Mouse (Mus musculus) embryonic facial prominence, embryonic 14.5 days (tissue): ENCODE measurements around the gene Sfn. TPM values are rescaled to one million over a fixed set of nuclear protein-coding genes. Genes with fewer than 3 reads are reported as not detected.

ENCODE experiments used
- ATAC-seq: fragments of 200-750 bp; cut with Nextera tagmentation; 2 replicates; pipeline ENCODE4 v1.8.0; 2017; ENCODE audit warnings: low read depth, moderate number of reproducible peaks, moderate TSS enrichment
- DNase-seq: peaks from one replicate; pipeline ENCODE4 v3.0.0-alpha.2; 2015; ENCODE audit warnings: low spot score
- H3K27ac ChIP-seq: fragments of 300-500 bp; sonication (generic); replicated peaks from 2 replicates; pipeline ENCODE4 v1.5.1; 2014; ENCODE audit warnings: low read depth, mild to moderate bottlenecking, low read length, moderate library complexity
- H3K27me3 ChIP-seq: fragments of 300-500 bp; sonication (generic); replicated peaks from 2 replicates; pipeline ENCODE4 v1.6.1; 2014; ENCODE audit warnings: low read length; ENCODE audit not compliant: control insufficient read depth, insufficient read depth
- H3K36me3 ChIP-seq: fragments of 300-500 bp; sonication (generic); 2 replicates; pipeline ENCODE4 v1.6.1; 2014; ENCODE audit warnings: low read length, mixed read lengths; ENCODE audit not compliant: control insufficient read depth, insufficient read depth
- H3K4me1 ChIP-seq: fragments of 300-500 bp; sonication (generic); 2 replicates; pipeline ENCODE4 v1.6.1; 2014; ENCODE audit warnings: antibody characterized with exemption, low read length; ENCODE audit not compliant: control insufficient read depth, insufficient read depth
- H3K4me2 ChIP-seq: fragments of 300-500 bp; sonication (generic); 2 replicates; pipeline ENCODE4 v1.6.1; 2014; ENCODE audit warnings: low read depth, mild to moderate bottlenecking, low read length, moderate library complexity, mixed read lengths
- H3K4me3 ChIP-seq: fragments of 300-500 bp; sonication (generic); 2 replicates; pipeline ENCODE4 v1.5.1; 2014; ENCODE audit warnings: low read depth, mild to moderate bottlenecking, low read length
- H3K9ac ChIP-seq: fragments of 300-500 bp; sonication (generic); 2 replicates; pipeline ENCODE4 v1.6.1; 2014; ENCODE audit warnings: low read depth, mild to moderate bottlenecking, low read length, moderate library complexity, mixed read lengths
- H3K9me3 ChIP-seq: fragments of 300-500 bp; sonication (generic); 2 replicates; pipeline ENCODE4 v1.6.1; 2016; ENCODE audit warnings: low read length; ENCODE audit not compliant: control insufficient read depth
- WGBS: fragments of 180-500 bp; shearing (Covaris S2); extraction: QIAGEN DNeasy Blood & Tissue Kit; methylation state at CpG from one replicate; pipeline ENCODE4 v1.1.7; 2014; 5-methylcytosine and 5-hydroxymethylcytosine counted together
- polyA plus RNA-seq: library from polyadenylated mRNA; unstranded; fragments of >200 nt; fragmentation: Nextera tagmentation; extraction: Ambion mirVana; gene quantifications from 2 replicates; pipeline ENCODE4 v1.2.1, GENCODE M21; 2014

Gene Sfn
- polyA plus RNA-seq, 1 experiment from 2014 or later = 129 TPM

DNA sequence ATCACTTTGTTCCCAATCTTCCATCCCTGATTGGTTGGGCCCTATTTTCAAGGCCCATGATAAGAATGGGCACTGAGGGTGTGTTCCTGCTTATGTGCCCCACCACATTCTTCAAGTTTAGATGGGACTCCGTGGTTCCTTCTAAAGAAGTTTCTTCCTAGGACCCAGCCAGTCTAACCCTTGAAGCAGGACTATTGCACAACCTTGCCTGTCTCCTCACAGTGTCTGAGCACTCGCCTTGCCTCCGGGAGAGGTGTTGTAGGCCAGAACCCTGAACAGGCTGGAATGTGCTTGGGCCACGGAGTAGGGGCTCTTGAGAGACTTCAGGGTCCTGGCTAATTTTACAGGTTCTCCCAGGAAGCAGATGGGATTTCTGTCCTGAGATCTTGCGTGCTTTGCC is 1.1 kb upstream of the Sfn start:
- Histone ChIP-seq H3K9ac (no peak overlapping the region), H3K27me3 (peaks cover 35% of the 10 kb centered on the region), H3K27ac (no peak overlapping the region), H3K4me2 (no peak overlapping the region), H3K4me3 (no peak overlapping the region), H3K9me3 (no peaks in the 10 kb centered on the region), H3K4me1 (peaks cover 7% of the 10 kb centered on the region; the same call in 1 of the 2 replicates), H3K36me3 (peaks cover 37% of the 10 kb centered on the region; the same call in 1 of the 2 replicates)
- ATAC-seq = no peak
- DNase-seq = no peak
- WGBS = 87% methylated on average over 5 of the region's 5 CpGs

- Histone ChIP-seq H3K36me3 (peaks cover 15% of the 10 kb centered on the region; the same call in 1 of the 2 replicates), H3K27me3 (peaks cover 37% of the 10 kb centered on the region), H3K4me1 (peaks cover 7% of the 10 kb centered on the region; the same call in 1 of the 2 replicates), H3K27ac (peak overlapping the region; percentile 57), H3K4me3 (peak overlapping the region; percentile 55), H3K9me3 (no peaks in the 10 kb centered on the region), H3K9ac (peak overlapping the region; percentile 55), H3K4me2 (peak overlapping the region; percentile 83)
- DNase-seq = no peak
- 13% methylated on average over 9 of the region's 9 CpGs for WGBS
- no peak for ATAC-seq
These were observed 1.7 kb downstream of the Sfn start for GRCm38 (mm10) chr4:133600306-133600705.

DNA sequence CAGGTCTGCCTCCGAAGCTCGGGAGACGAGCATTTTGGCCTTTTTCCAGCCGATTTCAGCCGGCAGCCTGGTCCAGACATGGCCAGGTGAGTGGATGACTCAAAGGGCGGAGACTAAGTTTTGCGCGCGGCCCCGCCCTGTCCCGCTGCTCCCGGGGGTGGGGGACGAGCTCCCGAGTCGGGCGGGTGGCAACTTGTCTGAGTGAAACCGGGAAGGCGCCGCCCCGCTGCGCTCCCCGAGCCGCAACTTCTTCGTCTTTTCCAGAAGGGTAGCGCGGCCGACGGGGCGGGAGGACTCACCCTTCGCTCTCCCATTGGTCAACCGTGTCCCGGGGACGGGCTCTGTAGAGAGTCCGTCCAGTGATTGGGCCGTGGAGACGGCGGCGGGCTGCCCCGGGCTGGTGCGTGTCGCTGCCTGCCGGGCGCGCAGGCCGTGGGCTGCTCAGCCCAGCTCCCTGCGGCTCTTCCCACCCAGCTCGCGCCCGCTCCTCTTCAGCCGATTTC is 2.3 kb downstream of the Sfn start:
- peak; percentile 96 for DNase-seq
- peak overlapping the region; percentile 83 for H3K4me2 ChIP-seq
- peak overlapping the region; percentile 55 for H3K4me3 ChIP-seq
- peaks cover 37% of the 10 kb centered on the region for H3K27me3 ChIP-seq
- peaks cover 7% of the 10 kb centered on the region; the same call in 1 of the 2 replicates for H3K4me1 ChIP-seq
- under 1% methylated on average over 32 of the region's 50 CpGs for WGBS
- peaks cover 8% of the 10 kb centered on the region; the same call in 1 of the 2 replicates for H3K36me3 ChIP-seq
- H3K9ac ChIP-seq = peak overlapping the region; percentile 63
- peak overlapping the region; percentile 70 for H3K27ac ChIP-seq
- peak; percentile 96 for ATAC-seq
- H3K9me3 ChIP-seq = no peaks in the 10 kb centered on the region

GRCm38 (mm10) chr4:133599116-133599515 is 2.9 kb downstream of the Sfn start:
- WGBS = 29% methylated on average over 7 of the region's 7 CpGs
- no peaks in the 10 kb centered on the region for H3K9me3 ChIP-seq
- H3K27me3 ChIP-seq = peaks cover 37% of the 10 kb centered on the region
- peaks cover 7% of the 10 kb centered on the region; the same call in 1 of the 2 replicates for H3K4me1 ChIP-seq
- peak overlapping the region; percentile 70 for H3K27ac ChIP-seq
- ATAC-seq (no peak), DNase-seq (no peak)
- peak overlapping the region; percentile 55 for H3K4me3 ChIP-seq
- peaks cover 6% of the 10 kb centered on the region; the same call in 1 of the 2 replicates for H3K36me3 ChIP-seq
- H3K9ac ChIP-seq = peak overlapping the region; percentile 63
- peak overlapping the region; percentile 83 for H3K4me2 ChIP-seq

DNA sequence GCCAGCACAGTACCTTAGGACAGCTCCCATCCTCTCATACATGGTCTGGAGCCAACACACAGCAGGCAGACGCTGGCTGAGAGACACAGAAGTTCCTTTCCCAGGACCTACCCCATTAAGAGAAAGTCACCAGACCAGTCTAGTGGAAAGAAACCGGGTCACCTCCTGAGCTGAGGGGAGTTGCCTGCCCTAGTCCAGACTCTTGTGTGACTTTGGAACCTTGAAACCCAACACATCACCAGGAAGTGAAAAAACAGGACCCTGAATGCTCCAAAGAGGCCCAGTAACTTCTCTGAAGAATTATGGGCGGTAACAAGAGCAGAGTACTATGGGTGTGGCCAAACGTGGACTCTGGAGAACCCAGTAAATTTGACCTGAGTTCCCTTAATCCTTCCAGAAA is 3.4 kb downstream of the Sfn start:
- H3K9ac ChIP-seq = no peak overlapping the region
- 41% methylated on average over 4 of the region's 4 CpGs for WGBS
- H3K36me3 ChIP-seq = 0 out of 2 replicates have a peak, but pooled peaks cover 1% of the 10 kb centered on the region
- H3K4me3 ChIP-seq = peak overlapping the region; percentile 55; the same call in 1 of the 2 replicates
- DNase-seq (peak; percentile 41), ATAC-seq (no peak)
- H3K4me1 ChIP-seq = peaks cover 7% of the 10 kb centered on the region; the same call in 1 of the 2 replicates
- H3K27me3 ChIP-seq = peaks cover 37% of the 10 kb centered on the region
- 0 out of 2 replicates have a peak overlapping the region, but pooled peaks have one; percentile 83 for H3K4me2 ChIP-seq
- H3K27ac ChIP-seq = peak overlapping the region; percentile 70
- H3K9me3 ChIP-seq = no peaks in the 10 kb centered on the region

- no peak overlapping the region for H3K4me3 ChIP-seq
- no peaks in the 10 kb centered on the region for H3K9me3 ChIP-seq
- no peak for ATAC-seq
- H3K4me1 ChIP-seq = peaks cover 7% of the 10 kb centered on the region; the same call in 1 of the 2 replicates
- no peak overlapping the region for H3K4me2 ChIP-seq
- peaks cover 24% of the 10 kb centered on the region for H3K27me3 ChIP-seq
- H3K9ac ChIP-seq = no peak overlapping the region
- 69% methylated on average over 6 of the region's 6 CpGs for WGBS
- peaks cover 11% of the 10 kb centered on the region for H3K36me3 ChIP-seq
- peak overlapping the region; percentile 44; the same call in 1 of the 2 replicates for H3K27ac ChIP-seq
- no peak for DNase-seq
These were observed 5.9 kb downstream of the Sfn start for GRCm38 (mm10) chr4:133596084-133596483.

DNA sequence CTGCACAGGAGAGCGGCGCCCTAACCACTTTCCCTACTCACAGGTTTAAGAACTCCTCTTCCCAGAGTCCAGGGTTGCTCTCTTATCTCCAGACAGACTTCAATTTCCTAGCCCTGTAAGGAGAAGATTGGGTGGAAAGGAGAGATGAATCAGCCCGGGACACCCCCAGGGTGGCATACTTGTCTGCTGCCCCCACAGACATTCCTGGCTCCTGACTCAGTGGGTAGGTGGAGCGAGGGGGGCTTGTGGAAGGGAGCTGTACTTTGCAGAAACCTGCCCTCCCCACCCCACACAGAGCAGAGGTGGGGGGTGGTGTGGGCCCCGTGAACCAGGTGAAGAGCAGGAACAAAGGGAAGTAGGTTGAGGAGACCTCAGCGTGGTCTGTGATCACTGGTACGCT is 6.4 kb downstream of the Sfn start:
- peaks cover 23% of the 10 kb centered on the region for H3K27me3 ChIP-seq
- H3K27ac ChIP-seq = peak overlapping the region; percentile 44; the same call in 1 of the 2 replicates
- H3K4me2 ChIP-seq = no peak overlapping the region
- H3K9me3 ChIP-seq = no peaks in the 10 kb centered on the region
- 61% methylated on average over 7 of the region's 7 CpGs for WGBS
- H3K4me3 ChIP-seq = no peak overlapping the region
- H3K4me1 ChIP-seq = peaks cover 7% of the 10 kb centered on the region; the same call in 1 of the 2 replicates
- DNase-seq = peak; percentile 56
- peaks cover 16% of the 10 kb centered on the region for H3K36me3 ChIP-seq
- no peak for ATAC-seq
- no peak overlapping the region for H3K9ac ChIP-seq

- Histone ChIP-seq H3K9ac (no peak overlapping the region), H3K9me3 (no peaks in the 10 kb centered on the region), H3K4me2 (no peak overlapping the region), H3K4me3 (no peak overlapping the region), H3K36me3 (peaks cover 44% of the 10 kb centered on the region), H3K4me1 (no peaks in the 10 kb centered on the region), H3K27ac (no peak overlapping the region), H3K27me3 (no peaks in the 10 kb centered on the region)
- ATAC-seq (peak; percentile 26; the same call in 1 of the 2 replicates), DNase-seq (peak; percentile 65)
- WGBS = 28% methylated on average over 7 of the region's 7 CpGs
These were observed 9.4 kb downstream of the Sfn start for GRCm38 (mm10) chr4:133592570-133592969.
